Mouse (Mus musculus): Measurements from ENCODE around the gene Plin4.

Gene Plin4

DNA sequence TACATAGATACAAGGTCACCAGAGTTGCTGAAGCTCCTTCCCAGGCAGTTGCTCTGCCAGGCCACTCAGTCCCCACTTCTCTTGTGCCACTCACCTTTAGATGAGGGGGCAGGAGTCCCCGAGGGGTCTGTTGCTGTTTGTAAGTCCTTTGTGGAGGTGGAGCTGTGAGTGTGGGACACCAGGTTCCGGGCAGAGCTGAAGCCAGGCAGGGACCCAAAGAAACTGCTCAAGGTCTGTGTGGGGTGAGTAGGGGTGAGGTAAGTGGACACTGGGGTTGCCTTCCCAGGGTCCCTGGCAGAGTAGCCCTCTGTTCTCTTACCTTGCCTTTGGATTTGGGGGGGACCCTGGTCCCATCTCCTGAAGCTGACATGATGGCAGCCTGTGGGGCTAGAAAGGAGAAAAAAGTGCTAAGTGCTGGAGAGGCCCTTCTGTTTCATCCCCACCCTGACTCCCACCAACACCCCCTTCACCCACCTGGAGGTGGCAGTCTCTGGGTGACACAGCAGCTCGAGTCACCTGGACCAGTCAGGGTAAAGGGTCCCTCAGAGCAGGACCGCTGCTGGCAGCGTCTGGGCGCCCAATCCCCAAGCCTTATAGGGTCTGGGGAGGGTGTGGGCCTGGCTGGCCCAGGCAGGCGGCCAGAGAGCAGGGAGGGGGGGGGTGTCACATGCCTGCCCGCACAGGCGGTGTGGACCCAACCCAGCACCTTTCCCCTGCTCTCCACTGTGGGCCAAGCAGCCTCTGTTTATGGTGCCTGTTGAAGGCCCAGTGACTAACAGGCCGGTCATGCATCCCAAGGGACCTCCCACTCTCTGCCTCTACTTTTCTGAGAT is at the start of gene Plin4:
TSS of gene Plin4 (minus strand) at position 585 of the 833 bp plus-strand sequence.
- DNase-seq (ENCODE audit: low spot score in 2 of 2), result no peak

- DNase-seq (ENCODE audit: low spot score in 2 of 2), result no peak
Measured at GRCm38 (mm10) chr17:56153643-56154042, 44.0 kb upstream of the Plin4 start.

DNA sequence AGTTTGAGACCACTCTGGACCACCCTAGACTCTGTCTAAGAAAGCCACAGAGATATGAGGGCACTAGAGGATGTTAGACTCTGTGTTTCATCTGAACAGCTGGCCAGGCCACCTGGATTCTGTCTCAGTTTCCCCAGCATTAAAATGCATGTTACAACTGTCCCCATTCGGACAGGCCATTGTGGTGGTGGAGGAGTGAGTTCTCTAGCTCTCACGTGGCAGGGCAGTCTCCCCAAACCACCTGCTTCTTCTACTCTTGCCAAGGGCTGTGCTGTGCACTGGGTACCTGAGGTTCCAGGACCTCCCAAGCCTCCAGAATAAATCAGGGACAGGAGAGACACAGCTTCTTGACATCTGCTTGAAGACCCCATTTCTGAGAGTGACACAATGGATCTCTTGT is 40.3 kb upstream of the Plin4 start:
- no peak for DNase-seq (ENCODE audit: low spot score in 2 of 2)

- no peak for DNase-seq (ENCODE audit: low spot score in 2 of 2)
Measured at GRCm38 (mm10) chr17:56148790-56149618, 39.4 kb upstream of the Plin4 start.

- DNase-seq (ENCODE audit: low spot score in 2 of 2), result no peak
Measured at GRCm38 (mm10) chr17:56148280-56148679, 38.7 kb upstream of the Plin4 start.

- DNase-seq (ENCODE audit: low spot score in 2 of 2), result no peak
Measured at GRCm38 (mm10) chr17:56147420-56147819, 37.8 kb upstream of the Plin4 start.

DNA sequence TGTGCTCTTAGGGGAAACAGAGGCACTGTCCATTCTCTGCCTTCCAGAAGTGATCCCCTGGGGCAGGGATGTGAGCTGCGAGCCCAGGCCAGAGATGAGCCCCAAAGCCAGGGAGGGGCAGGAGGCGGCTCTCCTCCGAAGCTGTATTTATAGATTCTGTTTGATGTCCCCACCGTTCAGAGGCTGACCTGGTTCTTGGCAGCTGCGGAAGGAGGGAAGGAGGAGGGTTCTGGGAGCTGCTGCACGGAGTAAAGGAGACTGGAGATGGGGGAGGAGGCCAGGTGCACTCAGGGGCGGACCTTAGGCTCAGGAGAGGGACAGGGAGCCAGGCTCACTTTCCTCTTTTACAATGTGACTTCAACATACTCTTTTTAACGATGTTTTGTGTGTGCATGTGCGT is 36.5 kb upstream of the Plin4 start:
- no peak for DNase-seq (ENCODE audit: low spot score in 2 of 2)

GRCm38 (mm10) chr17:56144546-56144945 is 34.9 kb upstream of the Plin4 start:
- DNase-seq (ENCODE audit: low spot score in 2 of 2), result no peak

DNA sequence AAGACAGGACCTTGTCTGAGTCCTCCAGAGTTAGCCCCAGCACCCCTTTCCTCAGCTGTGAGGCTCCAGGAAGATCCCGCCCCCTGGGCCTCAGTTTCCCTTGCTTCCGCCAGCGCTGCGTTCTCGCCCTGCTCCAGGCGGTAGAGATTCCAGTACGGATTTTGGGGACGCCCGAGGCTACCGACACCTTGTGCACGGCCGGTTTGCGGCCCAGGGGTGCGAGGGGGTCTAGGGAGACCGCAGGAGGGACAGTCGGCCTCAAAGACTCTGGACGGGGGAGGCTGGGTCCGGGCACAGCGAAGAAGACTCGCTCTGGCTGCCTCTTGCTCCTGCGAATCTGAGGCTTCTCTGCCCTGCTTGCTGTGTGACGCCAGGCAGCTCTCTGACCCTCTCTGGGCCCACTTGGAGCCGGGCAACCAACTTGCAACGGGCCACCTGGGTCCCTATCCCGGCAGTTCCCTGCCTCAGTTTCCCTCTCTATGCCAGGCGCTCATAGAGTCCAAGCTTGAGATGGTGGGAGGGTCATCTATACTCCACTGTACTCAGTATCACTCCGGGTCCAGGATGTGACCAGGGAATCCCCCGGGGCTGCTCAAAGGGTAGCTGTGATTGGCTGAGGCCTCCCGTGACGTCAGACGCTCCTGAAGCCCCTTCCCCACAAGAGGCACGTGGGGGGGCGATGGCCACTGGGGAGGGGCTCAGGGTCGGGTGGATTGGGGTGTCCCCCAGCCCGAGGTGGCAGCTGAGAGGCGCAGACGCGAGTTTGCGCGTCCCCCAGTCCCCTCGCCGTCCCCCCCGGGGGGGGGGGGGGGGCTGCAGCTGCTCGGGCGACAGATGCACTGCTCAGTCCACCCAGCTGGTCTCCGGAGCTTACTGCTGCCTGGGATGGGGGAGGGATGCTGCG is 32.4 kb upstream of the Plin4 start:
- peak in 1 of 2 experiments; percentile 27 for DNase-seq (ENCODE audit: low spot score in 2 of 2)

GRCm38 (mm10) chr17:56139858-56140595 is 30.4 kb upstream of the Plin4 start, which contains the start of gene Sema6b:
Gene Sema6b (minus strand): TSS chr17:56140343.
- DNase-seq (ENCODE audit: low spot score in 2 of 2), result peak in 1 of 2 experiments; percentile 75

- DNase-seq (ENCODE audit: low spot score in 2 of 2), result no peak
Measured at GRCm38 (mm10) chr17:56139355-56139754, 29.8 kb upstream of the Plin4 start.

DNA sequence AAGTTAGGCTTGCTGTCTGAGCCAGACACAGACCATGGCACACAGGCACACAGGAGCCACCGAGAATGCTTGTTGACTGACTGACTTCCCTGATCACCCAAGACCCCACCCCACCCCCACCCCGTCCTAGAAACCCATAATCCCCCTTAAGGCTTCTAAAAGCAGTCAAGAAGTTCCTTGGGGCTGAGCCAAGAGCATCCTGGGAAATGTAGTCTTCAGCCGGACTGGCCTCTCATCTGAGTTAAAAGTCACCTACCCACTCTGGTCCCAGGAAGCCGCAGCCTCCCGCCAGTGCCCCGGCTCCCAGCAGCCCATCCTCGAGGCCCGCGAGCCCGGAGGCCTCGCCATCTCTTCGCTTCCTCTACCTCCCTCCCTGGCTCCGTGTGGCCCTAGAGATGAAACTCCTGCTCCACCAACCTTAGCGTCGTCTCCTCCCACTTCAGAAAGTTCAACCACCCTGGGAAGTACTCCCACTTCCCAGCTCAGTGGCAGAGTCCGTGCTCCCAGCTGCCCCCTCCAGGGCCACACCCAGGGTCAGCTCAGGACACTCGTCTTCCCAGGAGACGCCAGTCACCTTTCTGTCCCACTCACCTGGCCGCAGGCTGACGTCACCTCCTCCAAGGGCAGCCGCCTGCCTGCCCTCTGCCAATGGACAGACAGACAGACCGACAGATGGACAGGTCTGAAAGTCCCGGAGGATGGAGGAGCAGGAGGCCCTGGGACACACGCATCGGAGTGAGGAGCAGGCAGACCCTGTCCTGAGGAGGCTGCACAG is 28.4 kb upstream of the Plin4 start:
- DNase-seq (ENCODE audit: low spot score in 2 of 2), result no peak

DNA sequence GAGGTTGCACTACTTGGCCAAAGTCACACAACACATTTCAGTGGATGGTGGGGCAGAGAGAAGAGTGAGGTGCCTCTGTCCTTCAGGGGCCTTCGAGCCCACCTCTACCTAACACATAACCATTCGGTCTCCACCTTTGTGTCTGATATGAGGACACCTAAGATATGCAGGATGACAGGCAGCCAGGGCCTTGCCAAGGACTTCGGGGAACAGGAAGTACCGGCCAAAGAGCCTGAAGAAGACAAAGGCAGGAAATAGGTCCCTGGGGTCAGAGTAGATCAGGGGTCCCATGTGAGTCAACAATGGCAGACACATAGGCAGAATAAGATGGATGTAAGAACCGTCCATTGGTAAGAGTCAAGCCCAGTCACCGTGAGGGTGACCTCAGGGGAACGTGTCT is 27.0 kb upstream of the Plin4 start:
- no peak for DNase-seq (ENCODE audit: low spot score in 2 of 2)

DNA sequence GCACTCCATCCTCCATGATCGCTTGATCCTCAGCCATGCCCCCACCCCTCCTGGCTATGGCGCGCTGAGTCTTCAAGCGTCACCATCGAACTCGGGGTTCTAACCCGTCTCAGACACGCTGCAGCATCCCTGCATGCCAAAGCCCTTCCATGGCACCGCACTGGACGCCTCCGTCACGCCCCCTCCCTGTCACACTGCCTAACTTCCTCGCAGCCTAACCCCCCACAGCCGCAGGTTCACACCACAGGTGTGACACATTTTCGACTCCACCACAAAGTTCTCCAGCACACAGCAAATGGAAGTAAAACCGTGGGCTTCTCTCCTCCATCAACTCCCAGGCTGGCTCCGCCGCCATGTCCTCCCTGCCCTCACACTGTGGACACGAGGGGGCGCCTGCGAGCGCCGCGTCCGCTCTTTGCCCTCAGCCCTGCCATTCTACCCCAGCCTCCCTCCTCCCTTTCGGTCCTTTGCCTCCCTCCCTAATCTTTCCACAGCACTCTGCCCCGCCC is 24.9 kb upstream of the Plin4 start:
- DNase-seq (ENCODE audit: low spot score in 2 of 2), result no peak

GRCm38 (mm10) chr17:56133457-56134363 is 24.1 kb upstream of the Plin4 start:
- DNase-seq (ENCODE audit: low spot score in 2 of 2), result no peak

GRCm38 (mm10) chr17:56132661-56133060 is 23.1 kb upstream of the Plin4 start:
- no peak for DNase-seq (ENCODE audit: low spot score in 2 of 2)

GRCm38 (mm10) chr17:56131814-56132213 is 22.2 kb upstream of the Plin4 start:
- DNase-seq (ENCODE audit: low spot score in 2 of 2), result no peak

DNA sequence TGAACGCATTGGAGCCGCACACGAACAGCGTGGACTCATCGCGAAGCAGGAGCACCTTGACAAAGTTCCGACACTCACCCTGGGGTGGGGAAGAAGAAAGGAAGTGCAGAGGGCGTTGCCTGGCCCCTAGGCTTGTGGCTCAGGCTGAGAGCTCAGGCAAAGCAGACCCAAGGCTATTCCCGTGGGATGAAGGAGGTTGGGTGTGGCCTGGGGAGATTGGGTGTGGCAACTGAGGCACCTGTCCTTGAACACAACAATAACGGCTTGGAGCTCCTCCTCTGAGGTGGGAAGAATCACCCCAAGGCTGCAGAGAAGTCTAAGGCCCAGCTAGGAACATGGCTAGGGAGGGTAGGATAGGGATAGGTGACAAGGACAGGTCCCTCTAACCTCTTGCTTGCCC is 21.5 kb upstream of the Plin4 start:
- DNase-seq (ENCODE audit: low spot score in 2 of 2), result no peak

- DNase-seq (ENCODE audit: low spot score in 2 of 2), result no peak
Measured at GRCm38 (mm10) chr17:56128246-56128645, 18.6 kb upstream of the Plin4 start.

Measured in frontal cortex, postnatal 14 days (tissue).